Mouse (Mus musculus): ENCODE measurements around the gene Higd1a. TPM values are rescaled to one million over a fixed set of nuclear protein-coding genes. Genes with fewer than 3 reads are reported as not detected.

Gene Higd1a
- total and polyA plus RNA-seq, 2 experiments from 2014 or later: 30.6 to 179 TPM

DNA sequence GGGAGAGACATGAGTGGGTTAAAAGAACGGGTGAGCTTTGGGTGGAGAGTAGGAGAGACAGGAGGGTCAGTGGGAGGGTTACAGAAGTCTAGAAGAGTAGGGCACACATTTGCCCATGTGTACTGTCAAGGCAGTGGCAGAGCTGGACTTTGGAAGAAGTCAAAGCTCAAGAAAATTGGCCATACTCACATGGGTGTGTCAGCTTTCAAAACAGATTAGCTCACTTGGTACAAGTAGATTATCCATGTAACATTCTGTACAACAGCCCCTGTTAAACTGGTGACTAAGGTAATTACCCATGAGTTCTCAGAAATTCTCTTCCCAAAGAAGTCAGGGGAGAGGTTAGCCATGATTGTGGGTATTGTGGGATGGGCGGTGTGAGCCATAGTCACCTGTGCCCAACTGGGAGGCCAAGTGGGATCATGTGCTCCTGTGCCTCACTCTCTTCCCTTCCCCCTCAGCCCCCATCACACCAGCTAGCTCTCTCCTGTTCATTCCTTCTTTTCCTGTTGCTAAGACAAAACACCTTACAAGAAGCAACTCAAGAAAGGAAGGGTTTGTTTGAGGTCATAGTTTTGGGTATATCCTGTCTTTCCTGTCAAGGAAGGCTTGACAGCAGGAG, 14.0 kb upstream of the Higd1a start:
- no peak for TF ChIP-seq CTCF (IDR thresholded peaks at IDR 0.05)
- 84% methylated on average over 2 of the region's 2 CpGs for WGBS
- no peak for ATAC-seq (ENCODE audit: low FRiP score)

GRCm38 (mm10) chr9:121869973-121870515, 11.9 kb upstream of the Higd1a start:
- H3K36me3 ChIP-seq (ENCODE audit: insufficient read depth, low read length): no peaks in the 10 kb centered on the region
- no peaks in the 10 kb centered on the region for H3K4me1 ChIP-seq (ENCODE audit: insufficient read depth, low read length)
- TF ChIP-seq CTCF (IDR thresholded peaks at IDR 0.05): no peak
- no peaks in the 10 kb centered on the region for H3K27me3 ChIP-seq (ENCODE audit: insufficient read depth, low read length)
- DNase-seq (ENCODE audit: low spot score) (peak; percentile 26), ATAC-seq (ENCODE audit: low FRiP score) (no peak)
- 67% methylated on average over 4 of the region's 4 CpGs for WGBS
- H3K9me3 ChIP-seq (ENCODE audit: low read length): no peaks in the 10 kb centered on the region
- no peak overlapping the region for H3K4me3 ChIP-seq (ENCODE audit: low read depth, low read length)
- H3K27ac ChIP-seq (ENCODE audit: low read depth, low read length): no peak overlapping the region
- no peak overlapping the region for H3K4me2 ChIP-seq (ENCODE audit: low read depth, low read length, poor library complexity, severe bottlenecking)
- H3K9ac ChIP-seq (replicated peaks; ENCODE audit: low read length, poor library complexity, severe bottlenecking): no peak overlapping the region

More for the DNA sequence above, 14.0 kb upstream of the Higd1a start:
- Histone ChIP-seq H3K27ac (ENCODE audit: low read depth, low read length) (no peak overlapping the region), H3K36me3 (ENCODE audit: insufficient read depth, low read length) (no peaks in the 10 kb centered on the region), H3K4me1 (ENCODE audit: insufficient read depth, low read length) (no peaks in the 10 kb centered on the region), H3K4me3 (ENCODE audit: low read depth, low read length) (no peak overlapping the region), H3K4me2 (ENCODE audit: low read depth, low read length, poor library complexity, severe bottlenecking) (no peak overlapping the region), H3K9me3 (ENCODE audit: low read length) (no peaks in the 10 kb centered on the region), H3K9ac (replicated peaks; ENCODE audit: low read length, poor library complexity, severe bottlenecking) (no peak overlapping the region), H3K27me3 (ENCODE audit: insufficient read depth, low read length) (no peaks in the 10 kb centered on the region)
- no peak for DNase-seq (ENCODE audit: low spot score)

GRCm38 (mm10) chr9:121869432-121869831, 11.3 kb upstream of the Higd1a start:
- Histone ChIP-seq H3K27me3 (ENCODE audit: insufficient read depth, low read length) (no peaks in the 10 kb centered on the region), H3K27ac (ENCODE audit: low read depth, low read length) (no peak overlapping the region), H3K9ac (replicated peaks; ENCODE audit: low read length, poor library complexity, severe bottlenecking) (no peak overlapping the region), H3K4me1 (ENCODE audit: insufficient read depth, low read length) (no peaks in the 10 kb centered on the region), H3K4me2 (ENCODE audit: low read depth, low read length, poor library complexity, severe bottlenecking) (no peak overlapping the region), H3K36me3 (ENCODE audit: insufficient read depth, low read length) (no peaks in the 10 kb centered on the region), H3K4me3 (ENCODE audit: low read depth, low read length) (no peak overlapping the region), H3K9me3 (ENCODE audit: low read length) (no peaks in the 10 kb centered on the region)
- ATAC-seq (ENCODE audit: low FRiP score) (no peak), DNase-seq (ENCODE audit: low spot score) (no peak)
- TF ChIP-seq CTCF (IDR thresholded peaks at IDR 0.05): no peak
- 92% methylated on average over 5 of the region's 5 CpGs for WGBS

GRCm38 (mm10) chr9:121868236-121868635, 10.1 kb upstream of the Higd1a start:
- no peak for DNase-seq (ENCODE audit: low spot score)
- no peak for ATAC-seq (ENCODE audit: low FRiP score)
- no peaks in the 10 kb centered on the region for H3K9me3 ChIP-seq (ENCODE audit: low read length)
- H3K4me3 ChIP-seq (ENCODE audit: low read depth, low read length): no peak overlapping the region
- no peak overlapping the region for H3K4me2 ChIP-seq (ENCODE audit: low read depth, low read length, poor library complexity, severe bottlenecking)
- H3K4me1 ChIP-seq (ENCODE audit: insufficient read depth, low read length): no peaks in the 10 kb centered on the region
- no peaks in the 10 kb centered on the region for H3K36me3 ChIP-seq (ENCODE audit: insufficient read depth, low read length)
- H3K27ac ChIP-seq (ENCODE audit: low read depth, low read length): no peak overlapping the region
- no peak overlapping the region for H3K9ac ChIP-seq (replicated peaks; ENCODE audit: low read length, poor library complexity, severe bottlenecking)
- no peaks in the 10 kb centered on the region for H3K27me3 ChIP-seq (ENCODE audit: insufficient read depth, low read length)
- no peak for TF ChIP-seq CTCF (IDR thresholded peaks at IDR 0.05)
- WGBS: 89% methylated on average over 6 of the region's 6 CpGs

DNA sequence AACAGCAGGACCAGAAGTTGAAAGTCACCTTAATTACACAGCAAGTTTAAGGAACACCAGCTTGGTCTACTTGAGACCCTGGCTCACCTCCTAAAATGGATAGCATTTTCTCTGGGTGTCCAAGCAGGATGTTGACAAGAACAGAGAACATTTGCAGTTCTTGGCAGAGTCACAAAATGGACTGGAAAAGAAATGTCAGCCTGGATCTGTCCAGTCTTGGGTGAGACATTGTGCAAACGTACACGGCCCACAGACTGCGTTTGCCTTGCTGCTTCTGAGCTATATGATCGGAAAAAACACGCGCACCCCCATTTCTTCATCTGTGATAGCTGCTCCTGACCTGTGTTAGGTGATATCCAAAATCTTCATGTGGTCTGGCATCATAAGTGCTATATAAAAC, 9.5 kb upstream of the Higd1a start:
- ATAC-seq (ENCODE audit: low FRiP score): no peak
- Histone ChIP-seq H3K4me1 (ENCODE audit: insufficient read depth, low read length) (no peaks in the 10 kb centered on the region), H3K27me3 (ENCODE audit: insufficient read depth, low read length) (no peaks in the 10 kb centered on the region), H3K4me3 (ENCODE audit: low read depth, low read length) (no peak overlapping the region), H3K27ac (ENCODE audit: low read depth, low read length) (no peak overlapping the region), H3K4me2 (ENCODE audit: low read depth, low read length, poor library complexity, severe bottlenecking) (no peak overlapping the region), H3K9ac (replicated peaks; ENCODE audit: low read length, poor library complexity, severe bottlenecking) (no peak overlapping the region), H3K36me3 (ENCODE audit: insufficient read depth, low read length) (no peaks in the 10 kb centered on the region), H3K9me3 (ENCODE audit: low read length) (no peaks in the 10 kb centered on the region)
- no peak for DNase-seq (ENCODE audit: low spot score)
- no peak for TF ChIP-seq CTCF (IDR thresholded peaks at IDR 0.05)
- 91% methylated on average over 6 of the region's 6 CpGs for WGBS

DNA sequence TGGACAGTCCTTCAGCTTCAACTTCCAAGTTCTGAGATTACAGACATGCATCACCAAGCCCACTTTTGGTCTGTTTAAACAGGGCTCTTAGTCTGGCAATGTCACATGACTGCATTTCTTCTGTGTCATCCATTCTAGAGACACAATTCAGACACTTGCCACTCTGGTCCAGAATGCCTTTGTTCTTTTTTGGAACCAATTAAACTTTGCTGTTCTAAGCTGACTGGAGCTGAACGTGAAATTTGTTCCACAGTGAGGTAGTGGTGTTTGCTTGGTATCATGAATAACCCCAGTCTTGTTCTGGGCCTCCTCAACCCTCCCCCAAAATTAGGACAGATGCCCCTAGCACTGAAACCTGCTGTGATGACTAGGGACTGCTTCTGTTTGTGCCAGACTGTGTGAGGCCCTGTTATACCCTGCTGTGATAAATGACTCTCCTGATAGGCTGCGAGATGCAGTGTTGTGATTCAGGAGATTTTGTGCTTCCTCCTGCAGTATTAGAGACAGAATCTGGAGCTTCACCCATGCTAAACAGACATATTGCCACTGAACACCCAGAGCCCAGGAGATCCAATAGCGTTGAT, 7.4 kb upstream of the Higd1a start:
- DNase-seq (ENCODE audit: low spot score) (peak; percentile 22), ATAC-seq (ENCODE audit: low FRiP score) (no peak)
- no peak overlapping the region for H3K27ac ChIP-seq (ENCODE audit: low read depth, low read length)
- no peak overlapping the region for H3K9ac ChIP-seq (replicated peaks; ENCODE audit: low read length, poor library complexity, severe bottlenecking)
- 43% methylated on average over 3 of the region's 3 CpGs for WGBS
- TF ChIP-seq CTCF (IDR thresholded peaks at IDR 0.05): no peak
- H3K36me3 ChIP-seq (ENCODE audit: insufficient read depth, low read length): no peaks in the 10 kb centered on the region
- no peak overlapping the region for H3K4me2 ChIP-seq (ENCODE audit: low read depth, low read length, poor library complexity, severe bottlenecking)
- H3K4me3 ChIP-seq (ENCODE audit: low read depth, low read length): no peak overlapping the region
- no peaks in the 10 kb centered on the region for H3K27me3 ChIP-seq (ENCODE audit: insufficient read depth, low read length)
- no peaks in the 10 kb centered on the region for H3K9me3 ChIP-seq (ENCODE audit: low read length)
- H3K4me1 ChIP-seq (ENCODE audit: insufficient read depth, low read length): no peaks in the 10 kb centered on the region
